33 mouse cellular contexts compared by ENCODE assay signal in the genomic region with DNA sequence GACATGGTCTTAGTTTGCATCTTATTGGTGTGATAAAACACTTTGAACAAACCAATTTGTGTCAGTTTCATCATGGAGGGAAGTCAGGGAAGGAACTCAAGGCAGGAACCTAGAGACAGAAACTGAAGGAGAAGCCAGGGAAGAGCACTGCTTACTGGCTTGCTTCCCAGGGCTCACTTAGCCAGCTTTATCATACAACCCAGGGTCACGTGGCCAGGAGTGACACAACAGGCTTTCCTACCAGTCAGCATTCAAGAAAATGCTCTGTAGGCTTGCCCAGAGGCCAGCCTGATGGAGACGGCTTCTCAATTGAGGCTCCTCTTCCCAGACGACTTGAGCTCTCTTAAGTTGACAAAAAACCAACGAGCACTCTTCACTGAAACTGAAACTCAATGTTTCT. TPM values are rescaled to one million over a fixed set of nuclear protein-coding genes. Genes with fewer than 3 reads are reported as not detected.
DNase-seq lines count a peak whose midpoint lies in the region; ATAC-seq and TF ChIP-seq lines count a peak whose summit lies in the region.
"Had no signal": no experiment of that assay in that cellular context is flagged by ENCODE, and none has a peak within 500 bp of the region (broad histone marks: within the 10 kb centered on the region; RNA-seq: fewer than 3 reads in every experiment).

No protein-coding gene starts in this region.

- no peak for TF ChIP-seq CTCF in liver, embryonic 14.5 days (IDR thresholded peaks at IDR 0.05; ENCODE audit: low read depth)
- TF ChIP-seq CTCF in kidney, adult 2 months (conservative IDR thresholded peaks at IDR 0.05; ENCODE audit: insufficient read depth, insufficient read length, low read depth, low read length) = no peak

- peak overlapping the region; percentile 94 for H3K27ac ChIP-seq in liver, embryonic 14.5 days
- H3K27ac ChIP-seq in midbrain, embryonic 11.5 days (ENCODE audit: low read depth, low read length) = no peak overlapping the region
- no peak overlapping the region for H3K27ac ChIP-seq in midbrain, embryonic 14.5 days (replicated peaks; ENCODE audit: low read depth, low read length)
- H3K27ac ChIP-seq in kidney, adult 2 months (ENCODE audit: insufficient read depth, low read depth, low read length) = no peak overlapping the region
- H3K27ac ChIP-seq: embryonic facial prominence, embryonic 13.5 days; forebrain, embryonic 12.5 days; hindbrain, embryonic 12.5 days; hindbrain, postnatal 0 days; intestine, embryonic 15.5 days; midbrain, embryonic 12.5 days had no signal

- peaks cover 12% of the 10 kb centered on the region for H3K36me3 ChIP-seq in liver, embryonic 14.5 days (replicated peaks; ENCODE audit: control insufficient read depth, insufficient read depth, low read depth)
- H3K36me3 ChIP-seq in midbrain, embryonic 11.5 days (ENCODE audit: control insufficient read depth, insufficient read depth, low read length) = no peaks in the 10 kb centered on the region
- H3K36me3 ChIP-seq in midbrain, embryonic 14.5 days (ENCODE audit: control insufficient read depth, insufficient read depth, low read length) = no peaks in the 10 kb centered on the region
- H3K36me3 ChIP-seq in kidney, adult 2 months (ENCODE audit: control insufficient read depth, insufficient read depth, low read length) = no peaks in the 10 kb centered on the region
- H3K36me3 ChIP-seq: embryonic facial prominence, embryonic 13.5 days; forebrain, embryonic 12.5 days; heart, embryonic 10.5 days; hindbrain, embryonic 12.5 days; intestine, embryonic 15.5 days; midbrain, embryonic 12.5 days had no signal

- TF ChIP-seq EP300 in liver, embryonic 14.5 days (IDR thresholded peaks at IDR 0.05; ENCODE audit: low read depth) = no peak

- ATAC-seq in erythroid progenitor cell, adult 5-6 weeks (replicated peaks; ENCODE audit: low FRiP score, poor library complexity, severe bottlenecking) = peak; percentile 58
- peak; percentile 18; the same call in 1 of the 2 replicates for ATAC-seq in liver, embryonic 14.5 days (ENCODE audit: insufficient read depth)
- no peak for ATAC-seq in midbrain, embryonic 11.5 days (ENCODE audit: low FRiP score)
- no peak for ATAC-seq in midbrain, embryonic 14.5 days (ENCODE audit: low FRiP score, low TSS enrichment)
- ATAC-seq: activated CD4-positive, CD25-positive, alpha-beta regulatory T cell, adult 4 months; CD4-positive, CD25-positive, alpha-beta regulatory T cell, adult 4 months; forebrain, postnatal 0 days; hindbrain, postnatal 0 days; intestine, embryonic 15.5 days had no signal

- no peaks in the 10 kb centered on the region for H3K9me3 ChIP-seq in liver, embryonic 14.5 days (ENCODE audit: control insufficient read depth, low read length)
- no peaks in the 10 kb centered on the region for H3K9me3 ChIP-seq in midbrain, embryonic 11.5 days (ENCODE audit: control insufficient read depth, low read length)
- no peaks in the 10 kb centered on the region for H3K9me3 ChIP-seq in midbrain, embryonic 14.5 days (ENCODE audit: control insufficient read depth, low read length)
- H3K9me3 ChIP-seq: embryonic facial prominence, embryonic 13.5 days; forebrain, embryonic 12.5 days; heart, embryonic 10.5 days; hindbrain, embryonic 12.5 days; intestine, embryonic 15.5 days; midbrain, embryonic 12.5 days had no signal

- DNase-seq in spleen, postnatal 36 days (ENCODE audit: low spot score in 2 of 2) = peak; percentile 24 to 50
- no peak for DNase-seq in spleen, postnatal 14 days (ENCODE audit: low spot score in 2 of 2)
- no peak for DNase-seq in liver, embryonic 14.5 days (ENCODE audit: low read depth in 3 of 3, low spot score in 3 of 3)
- DNase-seq in midbrain, embryonic 11.5 days (ENCODE audit: low spot score, missing footprints) = no peak
- DNase-seq in midbrain, embryonic 14.5 days = no peak
- no peak for DNase-seq in kidney, adult 2 months
- DNase-seq: adrenal gland, adult 2 months; adrenal gland, postnatal 36 days; cerebellum, adult 11 months; cerebellum, adult 9-10 months; forebrain, postnatal 0 days; gastrocnemius, postnatal 10 days; heart, postnatal 36 days; kidney, adult 9 months; kidney, postnatal 10 days; layer of hippocampus, postnatal 36 days; left cerebral cortex, postnatal 4 days; lung, postnatal 36 days; right cerebral cortex, adult 18-20 months; right cerebral cortex, postnatal 4 days; thymus, postnatal 14 days had no signal

- TF ChIP-seq POLR2A in kidney, adult 2 months (IDR thresholded peaks at IDR 0.05; ENCODE audit: low read depth, low read length) = no peak

- H3K4me2 ChIP-seq in liver, embryonic 14.5 days (ENCODE audit: low read depth) = peak overlapping the region; percentile 84
- no peak overlapping the region for H3K4me2 ChIP-seq in midbrain, embryonic 11.5 days
- no peak overlapping the region for H3K4me2 ChIP-seq in midbrain, embryonic 14.5 days (ENCODE audit: low read length)
- H3K4me2 ChIP-seq: embryonic facial prominence, embryonic 13.5 days; forebrain, embryonic 12.5 days; hindbrain, embryonic 12.5 days; intestine, embryonic 15.5 days; midbrain, embryonic 12.5 days had no signal

- H3K27me3 ChIP-seq in liver, embryonic 14.5 days (ENCODE audit: control insufficient read depth, insufficient read depth, low read length) = no peaks in the 10 kb centered on the region
- H3K27me3 ChIP-seq in midbrain, embryonic 11.5 days (ENCODE audit: control insufficient read depth, insufficient read depth, low read length) = no peaks in the 10 kb centered on the region; the same call in 1 of the 2 replicates
- no peaks in the 10 kb centered on the region for H3K27me3 ChIP-seq in midbrain, embryonic 14.5 days (ENCODE audit: control insufficient read depth, insufficient read depth, low read length)
- no peaks in the 10 kb centered on the region for H3K27me3 ChIP-seq in kidney, adult 2 months (replicated peaks; ENCODE audit: control insufficient read depth, insufficient read depth, low read length)
- H3K27me3 ChIP-seq: embryonic facial prominence, embryonic 13.5 days; hindbrain, embryonic 12.5 days; intestine, embryonic 15.5 days had no signal

- peak overlapping the region; percentile 93 for H3K9ac ChIP-seq in liver, embryonic 14.5 days (replicated peaks)
- H3K9ac ChIP-seq in midbrain, embryonic 11.5 days (ENCODE audit: low read length) = no peak overlapping the region
- no peak overlapping the region for H3K9ac ChIP-seq in midbrain, embryonic 14.5 days (replicated peaks; ENCODE audit: low read length)
- H3K9ac ChIP-seq: embryonic facial prominence, embryonic 13.5 days; forebrain, embryonic 12.5 days; forebrain, postnatal 0 days; hindbrain, embryonic 12.5 days; intestine, embryonic 15.5 days; midbrain, embryonic 12.5 days had no signal

- WGBS in liver, embryonic 14.5 days (ENCODE audit: insufficient replicate concordance) = 45% methylated on average over 4 of the region's 4 CpGs
- WGBS in midbrain, embryonic 11.5 days = 78% methylated on average over 4 of the region's 4 CpGs
- WGBS in midbrain, embryonic 14.5 days = 81% methylated on average over 4 of the region's 4 CpGs
- 78% methylated on average over 4 of the region's 4 CpGs for WGBS in kidney, adult 2 months

- H3K4me3 ChIP-seq in liver, embryonic 14.5 days (ENCODE audit: insufficient read depth in 1 of 2, low read depth in 2 of 2, low read length in 2 of 2) = peak overlapping the region in 1 of 2 experiments; percentile 84; a peak in 2 of 4 replicates
- no peak overlapping the region for H3K4me3 ChIP-seq in midbrain, embryonic 11.5 days (ENCODE audit: low read depth, low read length)
- H3K4me3 ChIP-seq in midbrain, embryonic 14.5 days (replicated peaks; ENCODE audit: low read depth, low read length) = no peak overlapping the region
- no peak overlapping the region for H3K4me3 ChIP-seq in kidney, adult 2 months (ENCODE audit: insufficient read depth, low read depth, low read length)
- H3K4me3 ChIP-seq: embryonic facial prominence, embryonic 13.5 days; erythroblast, embryonic 14.5 days; forebrain, embryonic 12.5 days; heart, embryonic 10.5 days; hindbrain, embryonic 12.5 days; intestine, embryonic 15.5 days; midbrain, embryonic 12.5 days had no signal

- peaks cover 24 to 29% of the 10 kb centered on the region in 2 experiments for H3K4me1 ChIP-seq in liver, embryonic 14.5 days (replicated peaks; ENCODE audit: control insufficient read depth in 2 of 2, insufficient read depth in 2 of 2, low read length in 1 of 2)
- peaks cover 6% of the 10 kb centered on the region; the same call in 1 of the 2 replicates for H3K4me1 ChIP-seq in midbrain, embryonic 11.5 days (ENCODE audit: control insufficient read depth, insufficient read depth, low read length)
- peaks cover 12% of the 10 kb centered on the region; the same call in 1 of the 2 replicates for H3K4me1 ChIP-seq in midbrain, embryonic 14.5 days (ENCODE audit: control insufficient read depth, insufficient read depth, low read length)
- no peaks in the 10 kb centered on the region for H3K4me1 ChIP-seq in kidney, adult 2 months (ENCODE audit: control insufficient read depth, insufficient read depth, low read length)
- H3K4me1 ChIP-seq: intestine, embryonic 15.5 days had no signal

RNA-seq across cellular contexts. Expression of a gene that starts 2.9 kb away (rescaled TPM):
- 110 and 154 TPM in 2 replicates for total RNA-seq in erythroid progenitor cell, adult 5-6 weeks (2015; ENCODE audit: low replicate concordance)
- total RNA-seq in erythroid progenitor cell, adult 5-6 weeks (2017; ENCODE audit: low replicate concordance) = 96.5 and 104 TPM in 2 replicates
- polyA plus RNA-seq in liver, embryonic 14.5 days (2012; rRNA removed) = 18.7 and 19.1 TPM in 2 replicates
- polyA plus RNA-seq in liver, embryonic 14.5 days (2014; fragmentation: Nextera tagmentation; extraction: Ambion mirVana) = 27.8 and 34.9 TPM in 2 replicates
- polyA plus RNA-seq in midbrain, embryonic 11.5 days (2014; fragmentation: Nextera tagmentation; extraction: Ambion mirVana) = 29.3 and 33.0 TPM in 2 replicates
- 122 and 133 TPM in 2 replicates for polyA plus RNA-seq in midbrain, embryonic 14.5 days (2014; fragmentation: Nextera tagmentation; extraction: Ambion mirVana)
- 14.2 and 15.6 TPM in 2 replicates for polyA plus RNA-seq in kidney, adult 2 months (2012; rRNA removed)

RNA-seq across cellular contexts. Expression of a gene that starts 2.9 kb away (rescaled TPM):
- total RNA-seq in erythroid progenitor cell, adult 5-6 weeks (2015; ENCODE audit: low replicate concordance) = 192 and 305 TPM in 2 replicates
- 368 and 376 TPM in 2 replicates for total RNA-seq in erythroid progenitor cell, adult 5-6 weeks (2017; ENCODE audit: low replicate concordance)
- polyA plus RNA-seq in liver, embryonic 14.5 days (2012; rRNA removed) = 127 and 198 TPM in 2 replicates
- polyA plus RNA-seq in liver, embryonic 14.5 days (2014; fragmentation: Nextera tagmentation; extraction: Ambion mirVana) = 60.1 and 70.2 TPM in 2 replicates
- polyA plus RNA-seq in midbrain, embryonic 11.5 days (2014; fragmentation: Nextera tagmentation; extraction: Ambion mirVana) = 1.8 and 2.9 TPM in 2 replicates
- 3.5 and 8.0 TPM in 2 replicates for polyA plus RNA-seq in midbrain, embryonic 14.5 days (2014; fragmentation: Nextera tagmentation; extraction: Ambion mirVana)
- polyA plus RNA-seq in kidney, adult 2 months (2012; rRNA removed) = 71.1 and 82.9 TPM in 2 replicates

RNA-seq across cellular contexts. Expression of a gene that starts 59.2 kb away (rescaled TPM):
- total RNA-seq in erythroid progenitor cell, adult 5-6 weeks (2015; ENCODE audit: low replicate concordance) = not detected in 2 replicates
- not detected in 2 replicates for total RNA-seq in erythroid progenitor cell, adult 5-6 weeks (2017; ENCODE audit: low replicate concordance)
- polyA plus RNA-seq in liver, embryonic 14.5 days (2012; rRNA removed) = 0.08 and 0.13 TPM in 2 replicates
- not detected in 2 replicates for polyA plus RNA-seq in liver, embryonic 14.5 days (2014; fragmentation: Nextera tagmentation; extraction: Ambion mirVana)
- 0.16 and 0.48 TPM in 2 replicates for polyA plus RNA-seq in midbrain, embryonic 11.5 days (2014; fragmentation: Nextera tagmentation; extraction: Ambion mirVana)
- polyA plus RNA-seq in midbrain, embryonic 14.5 days (2014; fragmentation: Nextera tagmentation; extraction: Ambion mirVana) = 0.18 and 0.22 TPM in 2 replicates
- polyA plus RNA-seq in kidney, adult 2 months (2012; rRNA removed) = 0.55 and 1.4 TPM in 2 replicates
- total RNA-seq: adrenal gland, adult 2 months; adrenal gland, postnatal 36 days; left cerebral cortex, postnatal 4 days; liver, adult 2 months had no signal
- polyA plus RNA-seq: activated CD4-positive, CD25-positive, alpha-beta regulatory T cell, adult 4 months; CD4-positive, CD25-positive, alpha-beta regulatory T cell, adult 4 months; erythroblast, embryonic 14.5 days had no signal

Comparison
In these comparisons a context has a peak if more than half of its experiments do, and no peak if none do; other contexts are left out.
1. DNase-seq: peak in spleen, postnatal 36 days (2 of 2); none in spleen, postnatal 14 days (0 of 2), liver, embryonic 14.5 days (0 of 3), midbrain, embryonic 11.5 days (single experiment), midbrain, embryonic 14.5 days (single experiment) and kidney, adult 2 months (single experiment).
2. ATAC-seq: peak in erythroid progenitor cell, adult 5-6 weeks (single experiment) and liver, embryonic 14.5 days (single experiment); none in midbrain, embryonic 11.5 days (single experiment) and midbrain, embryonic 14.5 days (single experiment).